Mouse (Mus musculus) lung, postnatal 0 days (tissue): ENCODE data around the gene Selenov. TPM values are rescaled to one million over a fixed set of nuclear protein-coding genes. Genes with fewer than 3 reads are reported as not detected.
A peak's percentile ranks its signal among the peaks of the same experiment; 100 is the strongest.

ENCODE experiments used
- ATAC-seq: fragments of 200-750 bp; cut with Nextera tagmentation; 2 replicates; pipeline ENCODE4 v1.8.0; 2017; ENCODE audit warnings: moderate library complexity
- DNase-seq: peaks from one replicate; pipeline ENCODE4 v3.0.0-alpha.2; 2016; ENCODE audit warnings: low spot score
- H3K27ac ChIP-seq: fragments of 300-500 bp; sonication (generic); 2 replicates; pipeline ENCODE4 v1.5.1; 2014; ENCODE audit warnings: antibody characterized with exemption, mild to moderate bottlenecking, low read length, mixed read lengths
- H3K27me3 ChIP-seq: fragments of 300-500 bp; sonication (generic); replicated peaks from 2 replicates; pipeline ENCODE4 v1.6.1; 2014; ENCODE audit warnings: low read length, mixed read lengths; ENCODE audit not compliant: insufficient read depth
- H3K36me3 ChIP-seq: fragments of 300-500 bp; sonication (generic); 2 replicates; pipeline ENCODE4 v1.6.1; 2014; ENCODE audit warnings: low read length, mixed read lengths; ENCODE audit not compliant: insufficient read depth
- H3K4me1 ChIP-seq: fragments of 300-500 bp; sonication (generic); 2 replicates; pipeline ENCODE4 v1.6.1; 2014; ENCODE audit warnings: antibody characterized with exemption, low read depth, low read length, mixed read lengths; ENCODE audit not compliant: insufficient read depth
- H3K4me2 ChIP-seq: fragments of 300-500 bp; sonication (generic); replicated peaks from 2 replicates; pipeline ENCODE4 v1.6.1; 2014; ENCODE audit warnings: low read depth, mild to moderate bottlenecking, low read length, moderate library complexity, mixed read lengths
- H3K4me3 ChIP-seq: fragments of 300-500 bp; sonication (generic); 2 replicates; pipeline ENCODE4 v1.5.1; 2014; ENCODE audit warnings: low read depth, low read length
- H3K9ac ChIP-seq: fragments of 300-500 bp; sonication (generic); replicated peaks from 2 replicates; pipeline ENCODE4 v1.6.1; 2014; ENCODE audit warnings: low read depth, mild to moderate bottlenecking
- H3K9me3 ChIP-seq: fragments of 300-500 bp; sonication (generic); 2 replicates; pipeline ENCODE4 v1.6.1; 2016; ENCODE audit warnings: low read length, mixed read lengths
- CTCF ChIP-seq: IDR thresholded peaks from 2 replicates; pipeline ENCODE4 v1.5.1; 2016; ENCODE audit warnings: antibody characterized with exemption, mild to moderate bottlenecking
- EP300 ChIP-seq: IDR thresholded peaks from 2 replicates; pipeline ENCODE4 v1.6.1; 2016; ENCODE audit warnings: antibody characterized with exemption, mild to moderate bottlenecking, control low read depth
- WGBS: fragments of 180-500 bp; shearing (Covaris S2); extraction: QIAGEN DNeasy Blood & Tissue Kit; methylation state at CpG from one replicate; pipeline ENCODE4 v1.1.7; 2014; 5-methylcytosine and 5-hydroxymethylcytosine counted together
- polyA plus RNA-seq: library from polyadenylated mRNA; unstranded; fragments of >200 nt; fragmentation: Nextera tagmentation; extraction: Ambion mirVana; gene quantifications from 2 replicates; pipeline ENCODE4 v1.2.1, GENCODE M21; 2015

The Selenov gene
- polyA plus RNA-seq, 1 experiment from 2014 or later = 0.10 TPM

DNA sequence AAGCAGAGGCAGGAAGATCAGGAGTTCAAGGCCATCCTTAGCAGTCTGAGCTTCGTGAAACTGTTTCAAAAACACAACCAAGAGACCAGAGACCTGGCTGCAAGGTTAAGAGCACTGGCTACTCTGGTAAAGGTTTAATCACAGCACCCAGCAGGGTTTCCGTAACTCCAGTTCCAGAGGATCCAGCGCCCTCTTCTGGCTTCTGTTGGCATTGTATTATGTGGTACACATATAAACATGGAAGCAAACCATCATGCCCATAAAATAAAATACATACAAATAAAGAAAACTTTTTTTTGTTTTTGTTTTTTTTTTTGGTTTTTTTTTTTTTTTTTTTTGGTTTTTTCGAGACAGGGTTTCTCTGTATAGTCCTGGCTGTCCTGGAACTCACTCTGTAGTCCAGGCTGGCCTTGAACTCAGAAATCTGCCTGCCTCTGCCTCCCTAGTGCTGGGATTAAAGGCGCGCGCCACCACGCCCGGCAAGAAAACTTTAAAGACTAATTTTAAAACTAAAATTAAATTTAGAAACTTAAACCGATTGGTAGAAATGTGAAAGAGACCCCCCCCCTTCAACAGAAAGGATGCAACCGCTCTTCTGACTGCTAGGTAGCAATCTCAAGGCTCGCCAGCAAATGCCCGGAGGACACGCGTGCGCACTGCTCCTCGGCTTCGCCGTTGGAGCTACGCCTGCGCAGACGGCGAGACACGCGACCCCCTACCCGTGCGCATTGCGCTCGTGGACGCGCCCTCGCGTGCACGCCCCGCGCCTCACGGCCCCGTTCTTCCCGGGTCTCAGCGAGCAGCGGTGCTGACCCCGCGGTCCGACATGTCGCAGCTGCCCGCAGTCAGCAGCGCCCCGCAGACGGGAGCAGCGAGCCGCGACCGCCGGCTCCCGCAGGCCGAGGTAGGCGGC, 23.6 kb downstream of the Selenov start, which contains the start of gene Eid2:
Gene Eid2, plus strand, starts transcription at position 753 of the 913 bp plus-strand sequence.
- H3K9me3 ChIP-seq = no peaks in the 10 kb centered on the region
- H3K27ac ChIP-seq = peak within 1 kb of the TSS; percentile 85
- peak within 1 kb of the TSS; percentile 75 for H3K4me3 ChIP-seq
- H3K27me3 ChIP-seq = no peaks in the 10 kb centered on the region
- no peaks in the 10 kb centered on the region for H3K36me3 ChIP-seq
- peak within 1 kb of the TSS; percentile 83 for H3K4me2 ChIP-seq
- H3K9ac ChIP-seq = peak within 1 kb of the TSS; percentile 70
- peak; percentile 92 for ATAC-seq
- WGBS = 8% methylated on average over 48 of the region's 57 CpGs
- H3K4me1 ChIP-seq = no peaks in the 10 kb centered on the region
- TF ChIP-seq EP300 (no peak), CTCF (0 out of 2 replicates have a peak, but pooled peaks have one; percentile 8)
- peak; percentile 88 for DNase-seq

GRCm38 (mm10) chr7:28265391-28265790, 25.6 kb downstream of the Selenov start:
- ATAC-seq (no peak), DNase-seq (no peak)
- Histone ChIP-seq H3K27ac (no peak overlapping the region), H3K4me1 (no peaks in the 10 kb centered on the region), H3K9ac (no peak overlapping the region), H3K4me3 (no peak overlapping the region), H3K4me2 (no peak overlapping the region), H3K27me3 (no peaks in the 10 kb centered on the region), H3K36me3 (no peaks in the 10 kb centered on the region), H3K9me3 (no peaks in the 10 kb centered on the region)
- TF ChIP-seq CTCF (no peak), EP300 (no peak)
- WGBS = 88% methylated on average over 13 of the region's 13 CpGs

DNA sequence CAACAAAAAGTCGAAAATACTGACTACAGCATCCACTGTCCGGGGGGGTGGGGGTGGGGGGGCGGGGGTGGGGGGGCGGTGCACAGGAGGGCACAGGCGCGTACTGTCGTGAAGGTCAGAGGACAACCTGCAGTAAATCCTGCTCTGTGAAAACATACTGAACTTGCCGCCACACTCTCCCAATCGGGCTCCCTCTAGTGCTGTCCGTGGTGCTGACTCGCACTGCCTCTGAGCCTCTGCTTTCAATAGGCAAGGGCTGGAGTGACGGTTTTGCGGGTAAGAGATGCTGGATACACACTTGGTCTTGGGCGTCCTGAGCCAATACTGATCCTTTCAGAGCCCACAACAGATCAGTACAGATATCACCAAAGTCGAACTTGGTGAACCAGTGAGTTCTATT, 27.2 kb downstream of the Selenov start:
- Histone ChIP-seq H3K4me3 (no peak overlapping the region), H3K9ac (no peak overlapping the region), H3K9me3 (no peaks in the 10 kb centered on the region), H3K36me3 (no peaks in the 10 kb centered on the region), H3K27me3 (no peaks in the 10 kb centered on the region), H3K4me1 (no peaks in the 10 kb centered on the region), H3K4me2 (no peak overlapping the region), H3K27ac (no peak overlapping the region)
- no peak for TF ChIP-seq EP300
- TF ChIP-seq CTCF = peak; percentile 39
- WGBS = 6% methylated on average over 13 of the region's 15 CpGs
- DNase-seq (peak; percentile 81), ATAC-seq (peak; percentile 61)

GRCm38 (mm10) chr7:28262861-28263260, 28.1 kb downstream of the Selenov start:
- H3K9me3 ChIP-seq = no peaks in the 10 kb centered on the region
- no peak for DNase-seq
- H3K9ac ChIP-seq = no peak overlapping the region
- H3K36me3 ChIP-seq = no peaks in the 10 kb centered on the region
- H3K27me3 ChIP-seq = no peaks in the 10 kb centered on the region
- H3K4me2 ChIP-seq = no peak overlapping the region
- TF ChIP-seq CTCF (no peak), EP300 (no peak)
- 48% methylated on average over 5 of the region's 5 CpGs for WGBS
- no peaks in the 10 kb centered on the region for H3K4me1 ChIP-seq
- H3K4me3 ChIP-seq = no peak overlapping the region
- ATAC-seq = no peak
- H3K27ac ChIP-seq = no peak overlapping the region

- TF ChIP-seq EP300 = no peak
- peak; percentile 40 for TF ChIP-seq CTCF
- Histone ChIP-seq H3K27me3 (no peaks in the 10 kb centered on the region), H3K27ac (no peak overlapping the region), H3K9ac (no peak overlapping the region), H3K9me3 (no peaks in the 10 kb centered on the region), H3K36me3 (no peaks in the 10 kb centered on the region), H3K4me2 (no peak overlapping the region), H3K4me3 (no peak overlapping the region), H3K4me1 (no peaks in the 10 kb centered on the region)
- no peak for DNase-seq
- 82% methylated on average over 6 of the region's 6 CpGs for WGBS
- ATAC-seq = no peak
Measured at GRCm38 (mm10) chr7:28255476-28255875, 35.5 kb downstream of the Selenov start.

GRCm38 (mm10) chr7:28254591-28254990, 36.4 kb downstream of the Selenov start:
- WGBS = 71% methylated on average over 6 of the region's 6 CpGs
- no peaks in the 10 kb centered on the region for H3K36me3 ChIP-seq
- TF ChIP-seq CTCF (no peak), EP300 (no peak)
- no peak for ATAC-seq
- no peak overlapping the region for H3K4me2 ChIP-seq
- H3K4me1 ChIP-seq = no peaks in the 10 kb centered on the region
- H3K9me3 ChIP-seq = no peaks in the 10 kb centered on the region
- DNase-seq = no peak
- H3K9ac ChIP-seq = no peak overlapping the region
- H3K4me3 ChIP-seq = no peak overlapping the region
- no peaks in the 10 kb centered on the region for H3K27me3 ChIP-seq
- no peak overlapping the region for H3K27ac ChIP-seq
